Mouse (Mus musculus): ENCODE measurements around the gene Rin1.

The Rin1 gene

DNA sequence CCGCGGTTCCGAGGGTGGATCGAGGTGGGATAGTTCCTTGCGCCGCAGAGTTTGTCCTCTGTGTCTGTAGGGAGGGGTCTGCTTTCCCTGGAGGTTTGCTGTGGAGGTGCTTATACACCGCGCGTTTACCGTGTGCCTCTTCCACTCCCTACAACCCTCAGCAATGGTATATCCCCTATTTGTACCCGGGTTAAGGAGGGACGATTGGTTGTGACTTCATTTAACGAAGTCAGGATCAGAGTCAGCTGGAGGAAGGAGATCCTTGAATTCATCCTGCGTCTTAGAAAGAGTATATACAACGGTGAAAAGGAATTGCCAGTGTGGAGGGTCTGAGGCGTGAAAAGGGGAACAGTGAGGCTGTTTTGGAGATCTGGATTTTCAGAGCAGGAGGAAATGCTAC is 8.7 kb upstream of the Rin1 start:
- DNase-seq (ENCODE audit: low spot score in 2 of 2), result no peak

DNA sequence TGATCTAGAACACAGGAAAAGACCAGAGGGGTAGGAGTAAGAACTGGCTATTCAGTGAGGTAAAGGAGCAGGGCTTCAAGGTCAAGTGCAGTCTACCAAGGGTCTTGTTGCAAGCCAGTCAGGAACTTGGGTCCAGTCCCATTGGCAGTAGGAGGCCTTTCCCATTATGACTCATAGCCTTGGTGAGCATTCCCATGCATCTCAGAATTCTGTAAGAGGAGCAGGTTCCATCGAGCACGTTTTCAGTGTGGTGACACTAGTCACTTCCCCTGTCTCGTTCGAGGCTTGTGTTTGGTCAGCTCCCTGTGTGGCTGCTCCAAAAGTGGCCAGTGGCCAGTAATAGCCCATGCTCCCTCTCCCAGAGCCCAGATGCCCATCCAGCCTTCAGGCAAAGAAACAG is 4.8 kb upstream of the Rin1 start:
- DNase-seq (ENCODE audit: low spot score in 2 of 2), result no peak

DNA sequence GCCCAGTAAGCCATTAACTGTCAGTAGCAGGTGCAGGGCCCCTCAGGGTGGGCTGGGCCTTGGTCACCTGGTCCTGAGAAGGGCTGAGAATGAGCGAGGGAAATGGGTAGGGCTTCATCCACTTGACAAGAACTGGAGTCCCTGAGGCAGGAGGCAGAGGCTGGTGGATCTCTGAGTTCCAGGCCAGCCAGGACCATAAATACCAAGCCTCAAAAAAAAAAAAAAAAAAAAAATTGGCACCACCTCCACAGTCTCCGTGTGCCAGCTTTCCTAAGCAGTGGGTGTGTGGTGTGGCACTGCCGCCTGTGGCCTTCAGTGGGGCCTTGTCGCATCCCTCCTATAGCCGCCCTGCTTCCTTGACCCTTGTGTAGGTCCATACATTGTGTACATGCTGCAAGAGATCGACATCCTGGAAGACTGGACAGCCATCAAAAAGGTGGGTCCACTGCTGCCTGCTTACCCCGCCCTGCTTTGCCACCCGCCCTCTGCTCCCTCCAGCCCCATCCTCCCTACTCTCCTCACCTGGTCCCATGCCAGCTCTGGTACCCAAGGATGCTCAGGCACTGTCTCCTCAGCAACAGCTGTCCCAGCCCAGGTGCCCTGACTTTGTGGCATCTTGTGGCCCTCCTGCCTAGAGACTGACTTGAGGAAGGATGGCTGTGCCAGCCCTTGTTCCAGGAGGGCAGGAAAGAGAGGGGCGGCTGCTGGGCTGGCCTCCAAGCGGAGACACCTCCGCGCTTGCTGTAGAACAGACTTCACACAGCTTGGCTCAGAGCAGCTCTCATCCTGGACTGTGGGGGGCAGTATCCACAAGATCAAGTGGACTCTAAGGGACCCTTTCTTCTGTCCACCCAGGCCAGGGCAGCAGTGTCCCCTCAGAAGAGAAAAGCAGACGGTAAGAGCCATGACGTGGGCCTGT is 1.9 kb upstream of the Rin1 start:
- no peak for DNase-seq (ENCODE audit: low spot score in 2 of 2)

DNA sequence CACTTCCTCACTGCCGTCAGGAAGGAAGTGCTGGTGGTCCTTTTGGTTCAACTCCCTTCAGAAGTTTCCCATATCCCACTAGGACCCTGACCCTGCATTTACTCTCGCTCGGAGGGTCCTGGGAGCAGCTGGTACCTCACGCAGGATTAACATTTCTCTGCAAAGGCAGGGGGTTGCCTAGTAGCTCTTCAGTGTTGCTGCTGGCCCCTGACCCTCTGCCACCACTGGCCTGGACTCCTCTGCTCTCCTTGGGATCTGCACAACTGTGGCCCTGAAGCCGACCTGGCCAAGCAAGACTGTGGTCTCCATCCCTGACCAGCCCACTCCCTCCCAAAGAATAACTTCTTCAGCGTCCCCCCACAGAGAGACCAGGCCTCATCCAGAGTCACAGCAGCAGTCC is 956 bp upstream of the Rin1 start:
- no peak for DNase-seq (ENCODE audit: low spot score in 2 of 2)

DNA sequence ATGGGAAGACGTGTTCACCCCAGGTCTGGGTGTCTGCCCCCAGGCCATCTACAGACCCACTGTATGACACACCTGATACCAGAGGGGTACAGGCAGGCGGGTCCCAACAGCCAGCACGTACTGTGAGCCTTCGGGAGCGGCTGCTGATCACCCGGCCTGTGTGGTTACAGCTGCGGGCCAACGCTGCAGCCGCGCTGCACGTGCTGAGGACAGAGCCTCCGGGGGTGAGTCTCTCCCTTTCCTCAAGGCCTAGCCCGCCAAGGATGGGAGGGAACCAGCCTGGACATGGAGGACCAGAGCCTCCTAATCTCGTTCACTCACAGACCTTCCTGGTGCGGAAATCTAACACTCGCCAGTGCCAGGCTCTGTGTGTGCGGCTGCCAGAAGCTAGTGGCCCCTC is 750 bp downstream of the Rin1 start:
- DNase-seq (ENCODE audit: low spot score in 2 of 2), result no peak

DNA sequence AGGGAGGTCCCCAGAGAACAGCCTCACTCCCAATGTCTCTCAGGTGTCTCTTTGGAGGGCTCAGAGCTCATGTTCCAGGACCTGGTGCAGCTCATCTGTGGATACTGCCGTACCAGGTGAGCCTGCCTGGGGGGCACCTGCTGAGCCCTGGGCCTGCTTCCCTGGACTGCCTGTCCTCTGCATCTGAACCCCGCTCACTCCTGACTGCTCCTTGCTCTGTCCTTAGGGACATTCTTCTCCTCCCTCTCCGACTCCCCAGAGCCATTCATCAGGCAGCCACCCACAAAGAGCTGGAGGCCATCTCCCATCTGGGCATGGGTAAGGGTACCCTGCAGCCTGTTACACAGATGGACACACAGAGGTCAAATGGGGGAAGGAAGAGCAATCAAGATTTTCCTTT is 1.2 kb downstream of the Rin1 start:
- DNase-seq (ENCODE audit: low spot score in 2 of 2), result no peak

DNA sequence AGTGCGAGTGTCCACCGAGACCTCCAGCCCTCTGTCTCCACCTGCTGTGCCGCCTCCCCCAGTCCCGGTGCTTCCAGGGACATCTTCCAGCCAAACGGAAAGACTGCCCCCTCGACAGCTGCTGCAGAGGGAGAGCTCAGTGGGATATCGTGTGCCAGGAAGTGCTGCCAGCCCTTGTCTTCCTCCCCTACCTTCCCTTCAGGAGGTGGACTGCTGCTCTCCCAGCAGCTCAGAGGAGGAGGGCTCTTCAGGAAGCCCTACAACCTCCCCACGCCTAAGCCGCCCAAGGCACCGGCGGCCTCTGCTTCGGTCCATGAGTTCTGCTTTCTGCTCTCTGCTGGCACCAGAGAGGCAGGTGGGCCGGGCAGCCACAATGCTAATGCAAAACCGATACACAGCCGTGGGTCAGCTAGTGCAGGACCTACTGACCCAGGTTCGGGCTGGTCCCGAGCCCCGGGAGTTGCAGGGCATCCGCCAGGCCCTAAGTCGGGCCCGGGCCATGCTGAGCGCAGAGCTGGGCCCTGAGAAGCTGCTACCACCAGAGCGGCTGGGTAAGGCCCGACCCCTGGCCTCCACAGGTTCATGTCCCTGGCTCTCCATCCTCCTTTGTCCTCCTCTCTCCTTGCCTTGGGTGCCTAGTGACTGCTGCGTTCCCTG is 2.0 kb downstream of the Rin1 start:
- DNase-seq (ENCODE audit: low spot score in 2 of 2), result no peak

DNA sequence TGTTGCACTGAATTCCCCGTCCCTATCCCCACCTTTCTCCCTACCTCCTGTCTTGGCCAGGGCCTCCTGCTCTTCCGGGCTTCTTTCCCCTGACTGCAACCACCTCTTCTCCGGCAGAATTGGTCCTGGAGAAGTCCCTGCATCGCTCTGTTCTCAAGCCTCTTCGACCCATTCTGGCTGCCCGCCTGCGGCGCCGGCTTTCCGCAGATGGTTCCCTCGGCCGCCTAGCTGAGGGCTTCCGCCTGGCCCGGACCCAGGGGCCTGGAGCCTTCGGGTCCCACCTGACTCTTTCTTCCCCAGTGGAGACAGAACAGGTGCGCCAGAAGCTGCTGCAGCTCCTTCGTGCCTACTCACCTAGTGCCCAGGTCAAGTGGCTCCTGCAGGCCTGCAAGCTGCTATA is 2.6 kb downstream of the Rin1 start:
- DNase-seq (ENCODE audit: low spot score in 2 of 2), result no peak

DNA sequence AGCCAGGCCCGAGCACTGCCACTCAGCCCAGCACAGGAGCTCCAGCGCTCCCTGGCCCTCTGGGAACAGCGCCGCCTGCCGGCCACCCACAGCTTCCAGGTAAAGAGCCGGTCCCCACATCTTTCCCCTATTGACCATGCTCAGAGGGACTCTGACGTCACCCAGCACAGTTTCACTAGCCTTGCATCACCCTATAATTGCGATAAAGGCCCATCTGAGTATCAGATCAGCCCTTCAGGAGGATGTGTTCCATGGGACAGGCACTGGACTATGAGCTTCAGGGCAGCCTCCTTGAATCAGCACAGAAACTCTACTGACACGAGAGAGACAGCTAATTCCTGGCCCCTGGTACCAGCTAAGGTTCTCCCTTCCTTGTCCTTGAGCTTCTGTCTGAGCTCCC is 3.6 kb downstream of the Rin1 start:
- DNase-seq (ENCODE audit: low spot score in 2 of 2), result peak; percentile 65 to 90

DNA sequence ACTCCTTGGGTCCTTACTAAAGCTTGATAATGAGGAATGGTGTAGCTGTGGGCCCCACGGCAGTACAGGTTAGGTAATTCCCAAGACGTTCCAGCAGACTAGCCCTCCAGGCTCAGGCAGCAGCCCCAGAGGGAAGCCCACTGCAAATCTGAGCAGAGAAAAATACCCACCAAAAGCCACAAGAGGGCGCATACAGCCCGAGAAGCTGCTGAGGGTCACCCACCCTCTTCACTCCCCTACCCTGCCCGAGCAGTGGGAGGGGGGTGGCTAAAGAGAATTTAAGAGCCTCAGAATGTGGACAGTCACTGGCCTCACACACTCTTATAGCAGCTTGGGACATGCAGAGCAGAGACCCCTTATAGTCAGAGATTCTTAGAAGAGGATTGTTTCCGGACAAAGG is 6.0 kb downstream of the Rin1 start:
- DNase-seq (ENCODE audit: low spot score in 2 of 2), result no peak

DNA sequence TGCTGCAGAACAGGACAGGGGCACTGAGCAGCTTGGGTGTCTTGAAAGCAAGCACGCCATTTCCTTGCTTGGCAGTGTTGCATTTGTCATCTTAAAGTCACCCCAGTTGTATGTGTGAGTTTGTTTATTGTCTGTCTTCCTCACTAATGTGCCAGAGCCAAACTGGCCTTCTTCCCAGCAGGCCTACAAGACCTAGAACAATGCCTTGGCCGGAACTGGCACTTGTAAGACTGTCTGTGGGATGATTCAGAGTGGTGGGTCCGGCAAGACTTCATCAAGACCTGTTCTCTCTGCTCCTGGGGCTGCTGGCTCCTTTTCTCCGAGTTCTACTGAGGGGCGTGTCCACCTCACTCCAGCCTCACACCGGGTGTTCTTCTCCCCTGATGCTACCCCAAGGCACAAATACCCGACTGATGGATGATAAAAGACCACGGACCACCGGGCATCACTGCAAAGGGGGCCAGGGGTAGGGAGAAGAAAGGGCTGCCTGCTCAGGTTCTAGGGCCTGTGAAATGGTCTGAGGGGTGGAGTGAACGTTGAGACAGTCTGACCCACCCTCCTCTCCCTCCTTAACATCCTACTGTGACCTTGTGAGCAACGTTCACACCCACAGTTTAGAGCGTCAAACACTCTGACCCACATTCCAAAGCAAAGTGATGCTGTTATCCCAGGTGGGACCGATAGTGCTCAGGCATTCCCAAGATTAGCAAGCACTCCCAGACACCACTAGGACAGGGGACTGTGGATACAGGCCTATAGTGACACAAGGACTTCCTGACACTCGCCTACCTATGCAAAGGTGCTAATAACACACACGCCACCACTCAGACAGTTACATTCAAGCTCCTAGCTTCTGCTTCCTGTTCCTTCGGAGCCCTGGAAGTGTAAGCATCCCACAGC is 7.8 kb downstream of the Rin1 start:
- no peak for DNase-seq (ENCODE audit: low spot score in 2 of 2)

DNA sequence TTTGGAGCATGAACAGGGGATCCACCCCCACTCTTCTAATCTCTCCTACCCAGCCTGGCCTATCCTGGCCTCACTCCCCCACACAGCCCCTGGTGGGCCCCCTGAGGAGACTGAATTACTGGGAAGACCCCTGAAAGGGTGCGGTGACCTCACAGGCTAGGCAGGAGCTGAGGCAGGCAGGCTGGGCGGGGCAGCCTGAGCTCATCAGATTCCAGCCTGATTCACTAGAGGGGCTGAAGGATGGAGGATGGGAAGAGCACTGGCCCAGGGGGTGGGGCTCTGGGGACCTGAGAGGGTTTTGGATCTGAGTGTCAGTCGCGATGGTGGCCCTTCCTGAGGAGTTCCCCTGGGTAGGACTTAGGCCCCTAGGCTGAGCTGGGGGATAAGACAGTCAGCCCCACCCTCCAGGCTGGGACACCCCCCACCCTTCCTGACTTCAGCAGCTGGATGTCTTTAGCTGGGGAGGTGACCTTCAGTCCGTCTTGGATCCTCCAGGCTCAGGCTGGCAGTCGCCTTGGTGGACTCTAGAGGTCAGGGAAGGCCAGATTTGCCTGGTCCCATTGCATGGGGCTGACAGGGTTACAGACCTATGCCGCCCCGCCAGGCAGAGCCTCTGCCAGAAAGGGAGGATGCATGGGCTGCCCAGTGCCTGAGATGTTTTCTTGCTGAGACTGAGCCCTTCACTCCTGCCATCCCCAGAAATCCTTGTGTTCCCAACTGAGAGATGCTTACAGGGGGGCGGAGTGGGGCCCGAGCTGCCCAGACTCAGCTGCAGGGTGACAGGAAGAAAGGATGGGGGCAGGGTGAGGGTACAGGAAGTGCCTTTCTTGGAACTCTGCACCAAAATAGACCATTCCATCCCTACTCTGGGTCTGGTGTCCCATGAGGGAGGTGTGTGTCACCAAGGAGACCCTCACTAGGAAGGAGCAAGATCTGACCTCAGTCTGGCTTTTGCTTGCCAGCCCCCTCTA is 8.8 kb downstream of the Rin1 start:
- no peak for DNase-seq (ENCODE audit: low spot score in 2 of 2)

DNA sequence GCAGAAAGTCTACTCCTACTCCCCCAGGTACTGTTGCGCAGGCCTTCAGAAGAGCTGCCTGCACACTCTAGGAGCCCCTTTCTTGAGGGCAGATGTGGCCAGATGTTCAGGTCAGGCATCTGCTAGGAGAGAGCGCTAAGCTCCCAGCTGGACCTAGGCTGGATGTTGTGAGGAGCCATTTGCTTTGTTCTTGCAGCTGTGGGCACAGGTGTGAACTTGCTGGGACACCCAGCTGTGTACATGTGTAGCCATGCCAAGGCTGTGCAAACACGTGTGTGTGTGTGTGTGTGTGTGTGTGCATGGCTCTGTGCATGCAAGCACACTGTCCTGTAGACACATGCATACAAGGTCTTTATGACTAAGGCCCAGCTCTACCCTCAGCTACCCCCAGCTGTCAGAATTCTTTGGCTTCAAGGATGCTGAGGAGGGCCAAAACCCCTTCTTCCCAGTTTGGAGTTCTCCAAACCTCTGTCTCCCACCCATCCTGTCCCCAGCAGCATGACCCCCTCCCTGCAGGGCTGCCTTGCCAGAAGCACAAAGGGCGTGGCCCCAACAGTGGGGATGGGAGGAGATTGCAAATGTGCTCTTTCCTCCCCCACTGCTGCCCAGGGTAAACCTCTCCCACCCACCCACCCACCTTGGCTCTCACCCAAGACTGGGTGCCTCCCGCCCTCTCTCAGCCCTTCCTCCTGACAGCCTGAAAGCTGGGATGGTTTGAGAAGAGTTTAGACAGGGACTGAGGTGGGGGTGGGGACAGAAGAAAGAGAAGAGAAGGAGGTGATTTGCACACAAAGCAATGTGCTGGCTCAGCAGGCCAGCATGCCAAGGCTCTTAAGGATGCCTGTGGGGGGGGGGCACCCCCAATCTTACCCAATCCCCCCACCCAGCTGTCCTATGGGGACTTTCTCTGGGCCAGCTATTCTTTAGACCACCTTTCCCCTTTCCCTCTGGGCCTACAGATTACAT is 10.4 kb downstream of the Rin1 start:
- DNase-seq (ENCODE audit: low spot score in 2 of 2), result no peak

DNA sequence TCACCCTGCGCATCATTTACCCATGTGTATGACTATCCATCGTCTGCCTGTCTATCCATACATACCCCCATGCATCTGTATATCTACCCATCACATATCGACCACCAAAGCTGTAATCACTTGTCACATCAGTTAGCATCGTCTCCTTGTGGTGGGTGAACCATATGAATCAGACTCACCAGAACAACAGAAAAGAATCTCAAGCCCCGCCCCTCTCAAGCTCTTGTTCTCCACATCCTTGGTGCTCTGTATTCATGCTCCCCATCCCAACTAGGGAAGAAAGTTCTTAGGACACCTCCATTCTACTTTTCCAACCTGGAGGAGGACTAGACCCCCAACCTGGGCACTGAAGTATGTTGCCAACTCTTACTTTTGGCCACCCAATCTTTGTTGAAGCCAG is 11.8 kb downstream of the Rin1 start:
- DNase-seq (ENCODE audit: low spot score in 2 of 2), result no peak

DNA sequence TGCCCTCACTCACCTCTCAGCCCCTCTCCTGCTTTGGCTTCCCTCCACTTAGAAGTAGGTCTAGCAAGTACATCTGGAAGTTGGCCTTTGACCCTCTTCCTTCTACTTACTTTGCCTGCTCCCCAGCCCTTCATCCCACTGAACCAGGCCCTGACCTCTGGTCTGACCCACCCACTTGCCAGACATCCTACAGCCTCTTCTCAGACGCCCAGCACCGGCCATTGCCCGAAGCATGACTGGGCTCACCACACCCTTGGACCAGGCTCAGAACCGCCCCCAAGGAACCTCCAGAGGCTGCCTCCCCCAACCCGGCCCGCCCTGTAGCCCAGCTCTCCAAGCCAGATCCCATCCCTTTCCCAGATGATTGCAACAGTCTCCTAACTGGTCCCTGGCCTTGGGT is 12.2 kb downstream of the Rin1 start:
- no peak for DNase-seq (ENCODE audit: low spot score in 2 of 2)

DNA sequence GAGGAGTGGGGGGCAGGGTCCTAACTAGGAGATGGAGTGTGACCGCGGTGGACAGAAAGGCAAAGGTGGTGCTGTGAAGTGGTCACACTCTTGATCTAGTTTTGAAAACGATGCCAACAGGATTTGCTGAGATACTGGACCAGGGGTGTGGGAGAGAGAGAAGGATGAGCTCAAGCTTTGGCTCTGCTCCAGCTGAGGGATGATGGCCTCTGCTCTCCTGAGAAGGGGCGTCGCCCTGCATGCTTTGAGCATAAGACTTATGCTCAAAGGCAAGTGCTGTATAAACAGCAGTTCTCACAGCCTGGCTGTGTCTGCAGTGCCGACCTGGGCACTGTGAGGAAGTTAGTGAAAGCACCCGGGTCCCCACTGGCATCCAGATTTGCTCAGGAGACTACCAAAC is 14.8 kb downstream of the Rin1 start:
- DNase-seq (ENCODE audit: low spot score in 2 of 2), result no peak

DNA sequence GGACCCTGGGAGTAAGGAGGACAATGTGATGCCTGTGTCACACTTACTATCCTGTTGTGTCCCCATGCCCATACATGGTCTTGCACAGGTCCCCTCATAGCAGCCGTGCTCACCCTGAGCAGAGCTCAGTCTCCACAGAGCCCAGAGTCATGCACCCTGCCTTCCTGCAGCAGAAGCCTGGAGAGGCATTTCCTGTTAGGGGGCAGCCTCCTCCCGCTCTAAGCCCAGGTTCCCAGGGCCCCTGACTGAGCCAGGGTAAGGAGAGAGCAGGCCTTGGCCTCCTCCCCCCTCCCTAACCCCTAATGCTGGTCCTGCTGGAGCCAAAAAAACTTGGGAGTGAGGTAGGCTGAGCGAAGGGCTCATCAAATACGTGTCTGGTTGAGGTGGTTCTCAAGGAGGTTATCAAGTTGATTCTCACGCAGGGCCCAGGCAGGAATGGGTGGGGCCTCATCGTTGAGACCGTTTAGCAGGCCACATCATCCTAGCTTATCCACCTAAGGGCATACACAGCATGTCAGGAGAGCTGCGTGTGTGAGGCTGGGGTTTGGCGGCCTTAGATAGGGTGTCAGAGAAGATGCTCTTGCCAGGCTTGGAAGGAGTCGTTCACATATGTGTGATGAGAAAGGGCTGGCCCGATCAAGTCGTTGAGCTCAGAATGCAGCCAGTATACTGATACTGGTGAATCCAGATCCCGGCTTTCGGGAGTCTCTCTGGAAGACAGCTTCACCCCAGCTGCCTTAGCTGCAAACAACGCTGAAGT is 16.9 kb downstream of the Rin1 start:
- peak in 1 of 2 experiments; percentile 62 for DNase-seq (ENCODE audit: low spot score in 2 of 2)

DNA sequence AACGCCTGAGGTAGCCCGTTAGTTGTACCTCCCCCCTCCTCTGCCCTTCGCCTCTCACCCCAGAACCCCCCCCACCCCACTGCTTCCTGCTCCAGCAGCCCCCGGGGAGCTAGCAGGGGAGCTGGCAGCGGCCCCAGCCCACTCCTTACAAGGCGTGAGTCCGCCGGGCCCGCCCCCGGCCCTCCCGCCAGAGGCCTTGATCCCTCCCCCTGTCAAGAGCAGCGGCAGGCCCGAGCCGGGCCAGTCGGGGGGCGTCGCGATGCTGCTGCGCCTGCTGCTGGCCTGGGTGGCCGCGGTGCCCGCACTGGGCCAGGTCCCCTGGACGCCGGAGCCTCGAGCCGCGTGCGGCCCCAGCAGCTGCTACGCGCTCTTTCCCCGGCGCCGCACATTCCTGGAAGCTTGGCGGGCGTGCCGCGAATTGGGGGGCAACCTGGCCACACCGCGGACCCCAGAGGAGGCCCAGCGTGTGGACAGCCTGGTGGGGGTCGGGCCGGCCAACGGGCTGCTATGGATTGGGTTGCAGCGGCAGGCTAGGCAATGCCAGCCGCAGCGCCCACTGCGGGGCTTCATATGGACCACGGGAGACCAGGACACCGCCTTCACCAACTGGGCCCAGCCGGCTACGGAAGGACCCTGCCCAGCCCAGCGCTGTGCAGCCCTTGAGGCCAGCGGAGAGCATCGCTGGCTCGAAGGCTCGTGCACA is 17.7 kb downstream of the Rin1 start, which contains the start of gene Cd248:
Cd248 (plus strand) TSS at position 212 of the 703 bp plus-strand sequence.
- no peak for DNase-seq (ENCODE audit: low spot score in 2 of 2)
